Mouse (Mus musculus) cerebellum, postnatal 14 days (tissue): ENCODE measurements around the gene C87414.
"Not testable (repeated sequence)": the region's sequence is repeated elsewhere in the genome, so short reads cannot be mapped to it uniquely, and the experiment has no call there.

ENCODE experiments used
- DNase-seq, 2 experiments: peaks; one replicate each; pipeline ENCODE4 v3.0.0; 2021; ENCODE audit warnings: mixed read lengths in 2 of 2

C87414 gene

DNA sequence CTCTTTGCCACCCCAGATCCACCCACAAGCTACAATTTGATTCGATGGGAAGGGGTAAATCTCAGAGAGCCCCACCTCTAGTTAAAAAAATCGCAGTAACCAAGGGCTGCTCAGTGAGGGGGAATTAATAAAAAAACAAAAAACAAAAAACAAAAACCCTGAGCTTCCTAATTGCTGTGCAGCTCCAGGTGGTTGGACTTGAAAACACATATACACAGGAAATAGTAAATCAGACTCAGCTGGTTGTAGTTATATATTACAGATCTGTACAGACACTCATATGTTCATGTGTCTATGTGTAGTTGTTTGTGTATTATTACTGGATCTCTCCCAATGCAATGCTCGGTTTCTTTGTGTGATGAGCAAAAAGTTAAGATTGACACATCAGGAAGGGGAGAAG is at the start of gene C87414:
Gene C87414, minus strand, starts transcription at position 101 of the 400 bp plus-strand sequence.
- not testable (repeated sequence) for DNase-seq

DNA sequence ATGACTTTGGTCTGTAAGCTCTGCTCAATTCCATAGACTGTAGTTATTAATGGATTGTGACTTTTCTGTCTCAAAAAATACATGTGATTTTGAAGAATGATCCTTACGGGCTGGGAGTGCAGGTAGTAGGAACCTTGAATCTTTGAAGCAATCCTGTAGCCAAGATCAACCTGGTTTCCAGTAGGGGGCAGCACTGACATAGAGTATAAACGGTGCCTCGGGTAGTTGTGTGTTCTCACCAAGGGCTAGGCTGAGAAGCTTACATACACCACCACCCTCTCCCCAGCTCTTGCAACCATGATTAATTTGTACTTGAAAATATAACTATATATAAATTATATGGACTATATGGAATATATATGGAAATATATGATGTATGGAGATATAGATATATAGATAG is 13.3 kb upstream of the C87414 start:
- DNase-seq: peak; percentile 7 to 34
